Mouse (Mus musculus) retina, embryonic 14.5 days (tissue): ENCODE measurements around the gene Tex29.
"Not testable (repeated sequence)": the region's sequence is repeated elsewhere in the genome, so short reads cannot be mapped to it uniquely, and the experiment has no call there.

Experiments used
- DNase-seq: peaks from one replicate; pipeline ENCODE4 v3.0.0-alpha.2; 2015; ENCODE audit warnings: low spot score

Tex29 gene

DNA sequence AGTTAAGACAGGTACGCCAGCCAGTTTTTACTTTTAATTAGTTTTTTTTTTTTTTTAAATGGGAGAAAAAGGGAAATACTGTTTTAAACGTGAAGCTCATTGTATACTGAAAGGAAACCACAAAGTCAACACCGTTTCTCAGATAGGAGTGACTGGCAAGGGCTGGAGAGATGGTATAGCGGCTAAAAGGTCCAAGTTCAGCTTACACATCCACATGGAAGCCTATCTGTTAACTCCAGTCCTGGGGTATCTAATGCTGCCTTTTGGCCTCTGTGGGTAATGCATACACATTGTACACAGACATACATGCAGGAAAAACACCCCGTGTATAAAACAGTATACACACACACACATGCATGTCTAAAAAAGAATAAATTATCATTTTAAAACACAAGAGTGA is 8.3 kb upstream of the Tex29 start:
- DNase-seq, result no peak

DNA sequence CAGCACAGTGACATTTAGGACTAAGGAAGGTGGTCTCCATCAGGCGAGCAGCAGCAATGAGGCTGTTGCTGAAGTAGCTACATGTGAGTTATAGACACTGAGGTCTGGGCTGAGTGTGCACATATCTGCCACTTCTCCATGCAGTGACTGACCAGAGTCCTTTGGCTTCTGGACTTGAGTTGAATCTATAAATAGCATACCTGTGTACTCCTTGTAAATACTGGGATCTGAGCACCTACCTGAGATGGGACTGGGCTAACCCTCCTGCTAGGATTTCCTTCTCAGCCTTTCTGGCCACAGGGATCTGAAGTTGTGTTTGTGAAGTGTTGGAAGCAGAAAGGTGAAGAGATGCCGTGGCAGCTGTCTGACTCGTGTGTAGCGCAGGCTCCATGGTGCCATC is 7.1 kb upstream of the Tex29 start:
- DNase-seq, result no peak

DNA sequence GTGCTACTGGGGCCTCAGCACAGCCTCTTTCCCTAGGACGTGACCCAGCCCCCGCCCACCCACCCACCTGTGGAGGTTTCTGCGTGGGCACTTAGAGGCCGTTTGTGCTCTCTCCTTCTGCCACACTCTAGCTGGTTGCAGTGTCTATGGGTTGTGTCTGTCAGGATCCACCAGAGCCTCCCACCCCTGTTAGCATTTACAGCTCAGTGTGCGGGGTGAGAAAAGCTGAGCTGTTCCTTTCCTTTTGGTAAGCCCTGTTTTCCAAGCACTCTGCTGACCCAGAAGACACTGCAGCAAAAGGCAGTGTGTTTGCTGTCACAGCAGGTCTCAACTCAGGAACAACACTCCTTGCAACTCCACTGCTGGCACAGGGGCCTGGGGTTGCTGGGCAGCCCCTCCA is 6.1 kb upstream of the Tex29 start:
- no peak for DNase-seq

DNA sequence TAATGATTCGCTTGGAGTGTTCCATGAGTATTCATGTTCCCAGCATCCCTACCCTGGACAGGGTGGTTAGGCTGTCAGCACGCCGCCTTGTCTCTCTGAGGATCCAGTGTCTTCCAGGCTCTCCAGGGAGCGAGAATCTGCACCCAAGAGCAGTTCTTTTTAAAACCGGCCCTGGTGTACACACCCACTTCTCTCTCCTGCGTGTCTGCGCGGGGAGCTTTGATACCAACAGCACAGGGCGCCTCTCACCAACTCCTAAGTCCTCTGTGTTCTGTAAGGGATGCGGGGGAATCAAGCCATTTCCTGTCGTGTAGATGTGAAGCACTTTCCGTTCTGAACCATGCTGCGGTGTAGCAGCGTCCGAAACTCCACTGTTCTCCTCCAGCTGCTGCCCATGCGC is 5.6 kb upstream of the Tex29 start:
- DNase-seq, result no peak

DNA sequence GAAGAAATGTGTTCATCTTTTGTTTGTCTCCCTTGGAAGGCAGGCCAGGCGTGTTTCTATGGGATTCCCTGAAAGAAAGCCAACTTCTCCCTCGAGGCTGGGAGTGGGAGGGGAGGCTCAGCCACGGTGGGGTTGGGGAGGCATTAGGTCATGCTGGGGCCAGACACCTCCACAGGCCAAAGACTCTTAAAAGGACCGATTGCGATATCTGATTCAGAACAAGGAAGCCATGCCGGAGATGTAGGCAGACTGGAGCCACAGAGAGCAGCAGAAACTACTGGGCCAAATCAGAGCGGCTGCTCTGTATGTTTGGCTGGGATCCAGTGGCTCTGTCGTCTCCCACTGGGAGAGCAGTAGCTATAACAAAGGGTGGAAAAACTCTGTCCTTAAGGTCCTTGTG is 1.3 kb downstream of the Tex29 start:
- no peak for DNase-seq

DNA sequence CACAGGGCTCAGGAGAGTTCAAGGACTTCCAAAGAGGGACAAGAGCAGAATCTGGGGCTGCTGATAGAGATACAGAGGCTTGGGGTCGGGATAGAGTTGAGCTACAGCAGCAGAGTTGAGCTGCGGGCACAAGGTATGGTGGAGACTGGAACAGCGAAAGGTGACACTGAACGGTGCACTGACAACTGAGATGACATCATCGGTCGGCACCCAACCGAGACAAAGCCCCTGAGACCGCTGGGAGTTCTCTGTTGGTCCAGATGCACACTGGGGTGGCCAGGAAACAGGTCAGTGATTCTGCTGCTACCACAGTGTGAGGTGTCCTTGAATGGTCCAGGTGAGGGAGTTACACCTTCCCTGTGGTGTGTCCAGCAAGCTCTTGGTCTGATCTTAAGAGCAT is 2.5 kb downstream of the Tex29 start:
- no peak for DNase-seq

DNA sequence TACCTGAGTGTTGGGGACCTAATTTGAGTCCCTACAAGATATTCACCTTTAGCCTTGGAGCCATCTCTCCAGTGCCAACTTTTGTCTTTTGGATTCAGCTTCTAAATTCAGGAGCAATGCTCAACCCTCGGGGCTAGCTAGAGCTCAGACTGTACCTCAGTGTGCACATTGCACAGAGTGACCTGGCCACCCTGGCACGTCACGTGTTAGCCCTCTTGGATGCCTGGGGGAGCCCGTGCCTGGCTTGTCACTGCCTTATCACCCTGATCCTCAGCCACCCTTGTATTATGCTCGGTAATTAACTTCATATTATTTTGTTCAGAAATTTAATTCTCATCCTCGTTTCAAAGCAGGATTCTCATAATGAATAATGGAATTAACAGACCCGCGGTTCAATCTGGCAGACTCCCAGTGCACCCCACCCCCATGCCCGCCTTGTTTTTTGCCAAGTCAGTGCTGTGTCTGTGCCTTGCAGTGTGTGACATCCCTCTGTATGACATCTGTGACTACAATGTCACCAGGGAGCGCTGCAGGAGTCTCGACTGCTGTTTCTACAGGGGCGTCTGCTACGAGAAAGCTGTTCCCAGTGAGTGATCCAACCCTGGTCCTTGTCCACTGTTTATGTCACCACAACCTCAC is 3.5 kb downstream of the Tex29 start:
- no peak for DNase-seq

DNA sequence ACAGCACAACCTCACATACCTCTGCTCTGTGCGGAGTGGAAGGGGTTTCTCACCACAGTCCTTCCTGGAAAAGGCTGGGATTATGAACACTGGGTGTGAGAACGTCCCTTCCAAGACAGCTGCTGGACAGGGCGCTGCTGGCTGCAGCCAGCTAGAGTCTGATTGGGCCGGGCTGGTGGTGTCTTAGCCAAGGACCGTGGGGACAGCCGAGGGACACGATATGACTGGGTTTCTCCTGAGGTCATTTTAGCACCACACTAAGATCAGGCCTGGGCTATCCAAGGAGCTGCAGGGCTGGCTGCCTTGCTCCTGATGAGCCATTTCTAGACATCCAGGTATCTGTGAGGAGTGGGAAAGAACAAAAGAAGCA is 4.0 kb downstream of the Tex29 start:
- no peak for DNase-seq

DNA sequence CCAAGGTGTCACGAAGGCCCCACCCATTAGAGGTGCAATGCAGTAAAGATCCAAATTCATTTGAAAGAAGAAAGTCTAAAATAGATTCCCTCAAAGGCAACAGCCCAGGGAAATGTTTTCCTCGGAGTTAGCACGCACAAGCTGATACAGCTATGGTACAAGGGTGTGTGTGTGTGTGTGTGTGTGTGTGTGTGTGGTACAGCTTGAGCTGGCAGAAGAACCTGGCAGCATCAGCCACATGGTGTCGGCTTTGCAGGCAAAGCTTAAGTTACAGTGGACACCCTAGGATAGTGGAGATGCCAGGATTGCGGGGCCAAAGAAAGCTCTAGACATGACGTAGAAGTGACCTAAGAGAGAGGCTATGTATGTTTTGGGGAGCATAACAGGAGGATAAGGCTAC is 6.5 kb downstream of the Tex29 start:
- DNase-seq, result no peak

DNA sequence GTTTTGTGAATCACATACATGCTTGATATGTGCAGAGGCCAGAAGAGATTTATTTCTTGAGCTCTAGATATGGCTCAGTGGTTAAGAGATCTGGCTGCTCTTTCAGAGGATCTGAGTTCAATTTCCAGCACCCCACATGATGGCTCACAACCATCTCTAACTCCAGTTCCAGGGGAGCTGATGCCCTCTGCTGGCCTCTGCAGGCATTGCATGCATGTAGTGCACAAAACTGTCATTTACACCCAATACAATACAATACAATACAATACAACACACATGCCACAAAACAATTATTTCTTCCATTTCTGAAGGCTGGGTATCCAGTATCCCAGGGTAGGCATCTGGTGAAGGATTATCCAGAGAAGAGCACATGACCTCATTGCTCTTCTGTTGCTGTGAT is 27.6 kb downstream of the Tex29 start:
- no peak for DNase-seq

DNA sequence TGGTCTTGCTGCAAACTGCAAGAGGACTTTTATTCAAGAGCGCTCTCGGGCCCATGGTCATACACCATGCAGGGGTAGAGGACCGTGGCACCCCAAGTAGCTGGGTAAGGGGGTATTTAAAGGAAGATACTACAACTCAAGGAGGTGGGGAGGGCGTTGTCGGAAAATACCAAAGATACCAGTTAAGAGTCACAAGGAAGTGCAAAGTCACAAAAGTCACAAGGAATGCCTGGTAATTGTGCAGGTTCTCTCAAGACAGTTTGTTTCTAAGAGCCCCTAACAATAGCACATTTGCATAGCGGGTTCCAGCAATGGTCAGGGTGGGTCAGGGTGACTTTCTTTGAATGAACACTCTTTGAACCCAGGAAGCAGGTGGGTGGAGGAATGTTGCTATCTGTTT is 34.0 kb downstream of the Tex29 start:
- DNase-seq, result not testable (repeated sequence)

DNA sequence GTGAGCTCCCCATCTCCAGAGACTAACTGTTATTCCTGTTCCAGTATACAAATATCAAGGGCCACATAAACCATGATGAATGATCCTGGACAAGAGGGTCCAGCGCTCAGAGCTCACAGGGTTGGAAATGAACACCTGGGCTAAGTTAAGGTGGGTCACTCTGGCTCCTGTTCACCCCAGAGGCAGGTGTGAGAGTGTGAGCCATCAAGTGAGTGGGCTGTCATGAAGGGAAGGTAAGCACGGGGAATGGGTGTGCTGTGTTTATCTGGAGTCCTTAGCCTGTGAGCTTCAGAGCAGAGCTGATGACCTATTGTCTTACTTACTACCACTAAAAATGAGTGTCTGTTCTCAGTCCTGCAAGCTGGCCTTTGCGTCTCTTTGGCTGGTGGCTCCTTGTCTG is 44.4 kb downstream of the Tex29 start:
- DNase-seq, result no peak

DNA sequence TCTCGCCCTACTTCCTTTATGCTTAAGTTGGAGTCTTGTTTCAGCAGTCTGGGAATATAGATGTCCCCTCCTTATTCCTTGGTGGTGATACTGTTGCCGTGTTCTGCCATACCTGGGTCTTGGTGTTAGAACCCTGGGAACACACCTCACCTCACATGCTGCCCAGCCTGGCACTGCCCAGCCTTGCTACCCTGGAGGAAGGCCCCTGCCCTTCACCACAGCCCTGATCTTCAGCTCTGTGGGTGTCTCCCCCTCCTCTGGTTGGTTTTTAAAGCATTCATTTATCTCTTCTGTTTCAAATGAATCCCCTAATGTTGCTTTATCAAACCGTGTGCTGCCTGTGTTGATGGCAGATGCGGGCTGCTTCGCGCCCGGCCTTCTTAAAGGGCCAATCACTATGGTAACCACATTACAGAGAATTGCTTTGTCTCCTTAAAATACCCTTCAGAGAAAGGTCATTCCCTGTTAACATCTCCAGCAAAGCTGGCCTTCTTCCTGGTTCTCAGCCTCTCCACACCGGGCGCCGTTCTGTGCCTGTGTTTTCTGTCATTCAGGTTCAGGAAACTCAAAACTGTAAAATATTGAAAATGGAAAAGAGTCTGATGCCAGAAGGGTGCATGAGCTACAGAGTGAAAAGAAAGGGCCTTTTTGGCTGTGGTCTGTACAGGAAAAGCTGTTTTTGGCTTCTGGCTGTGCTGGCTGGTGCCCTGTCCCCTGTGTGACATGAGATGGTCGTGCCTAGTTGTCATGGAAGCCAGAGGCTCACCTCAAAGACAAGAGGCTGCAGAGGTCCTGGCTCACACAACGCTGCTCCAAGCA is 45.8 kb downstream of the Tex29 start:
- DNase-seq, result no peak

DNA sequence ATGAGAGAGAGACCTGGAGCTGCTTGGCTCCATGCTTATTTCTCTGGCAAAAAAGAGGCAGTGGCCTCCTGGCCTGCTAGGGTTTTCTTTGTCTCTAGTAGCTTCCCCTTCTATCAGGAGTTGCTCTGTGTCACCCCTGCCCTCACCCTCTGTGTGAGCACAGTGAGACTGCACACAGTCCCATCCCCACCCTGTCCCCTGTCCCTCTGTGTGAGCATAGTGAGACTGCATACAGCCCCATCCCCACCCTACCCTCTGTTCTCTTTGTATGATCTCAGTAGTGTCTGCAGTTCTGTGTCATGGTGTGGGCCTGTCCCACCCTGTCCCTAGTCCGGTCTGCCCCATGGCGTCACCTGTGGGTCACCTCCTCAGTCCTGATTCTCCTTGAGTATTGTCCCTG is 46.5 kb downstream of the Tex29 start:
- DNase-seq, result no peak

DNA sequence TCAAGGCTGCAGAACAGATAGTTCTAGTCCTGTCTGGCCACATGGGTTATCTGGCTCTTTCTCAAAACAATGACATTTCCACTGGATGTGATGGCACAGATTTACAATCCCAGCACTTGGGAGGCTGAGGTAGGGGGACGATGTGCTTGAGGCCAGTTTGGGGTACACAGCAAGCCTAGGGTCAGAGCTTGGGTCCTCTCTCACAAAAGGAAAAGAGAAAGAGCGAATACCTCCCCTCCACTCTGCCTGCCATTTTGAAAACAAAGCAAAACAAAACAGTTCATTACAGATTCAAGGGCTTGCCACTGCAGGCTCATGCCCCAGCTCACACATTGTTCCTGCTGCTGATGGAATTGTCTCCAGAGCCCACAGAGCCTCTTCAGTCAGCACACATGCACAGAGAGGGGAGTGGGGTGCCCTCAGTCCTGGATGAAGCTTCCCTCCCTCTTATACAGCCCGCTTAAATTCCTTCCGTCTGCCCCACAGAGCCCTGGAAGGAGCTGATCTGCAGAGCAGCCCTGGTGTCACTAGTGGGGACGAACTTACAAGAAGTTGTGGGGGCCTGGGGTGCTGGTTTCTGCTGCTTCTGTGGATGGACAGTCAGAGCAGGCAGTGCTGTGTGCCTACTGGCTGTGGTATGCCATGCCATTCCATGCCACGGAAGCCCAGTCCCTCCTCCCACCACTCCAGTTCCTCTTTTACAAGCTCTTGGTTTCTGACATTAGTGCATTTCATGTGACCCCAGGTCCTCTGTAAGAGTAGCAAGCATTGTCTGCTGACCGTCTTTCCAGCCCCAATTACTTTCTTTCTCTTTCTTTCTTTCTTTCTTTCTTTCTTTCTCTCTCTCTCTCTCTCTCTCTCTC is 49.1 kb downstream of the Tex29 start:
- DNase-seq, result no peak

DNA sequence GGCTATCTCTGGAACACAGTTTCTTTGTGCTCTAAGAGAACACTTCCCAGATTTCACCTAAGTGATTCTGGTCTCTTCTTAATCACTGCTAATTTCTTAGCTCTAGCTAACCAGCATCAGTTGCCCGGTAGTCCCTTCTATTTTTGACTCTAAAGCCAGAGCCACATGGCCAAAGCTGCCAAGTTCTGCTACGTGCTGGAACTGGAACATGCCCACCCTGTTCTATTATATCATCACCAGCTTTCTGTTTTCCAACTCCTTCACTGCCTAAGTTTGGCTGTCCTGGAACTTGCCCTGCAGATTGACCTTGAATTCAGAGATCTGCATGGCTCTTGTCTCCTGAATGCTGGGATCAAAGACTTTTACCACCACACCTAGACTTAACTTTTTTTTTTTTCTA is 52.5 kb downstream of the Tex29 start:
- DNase-seq, result no peak

DNA sequence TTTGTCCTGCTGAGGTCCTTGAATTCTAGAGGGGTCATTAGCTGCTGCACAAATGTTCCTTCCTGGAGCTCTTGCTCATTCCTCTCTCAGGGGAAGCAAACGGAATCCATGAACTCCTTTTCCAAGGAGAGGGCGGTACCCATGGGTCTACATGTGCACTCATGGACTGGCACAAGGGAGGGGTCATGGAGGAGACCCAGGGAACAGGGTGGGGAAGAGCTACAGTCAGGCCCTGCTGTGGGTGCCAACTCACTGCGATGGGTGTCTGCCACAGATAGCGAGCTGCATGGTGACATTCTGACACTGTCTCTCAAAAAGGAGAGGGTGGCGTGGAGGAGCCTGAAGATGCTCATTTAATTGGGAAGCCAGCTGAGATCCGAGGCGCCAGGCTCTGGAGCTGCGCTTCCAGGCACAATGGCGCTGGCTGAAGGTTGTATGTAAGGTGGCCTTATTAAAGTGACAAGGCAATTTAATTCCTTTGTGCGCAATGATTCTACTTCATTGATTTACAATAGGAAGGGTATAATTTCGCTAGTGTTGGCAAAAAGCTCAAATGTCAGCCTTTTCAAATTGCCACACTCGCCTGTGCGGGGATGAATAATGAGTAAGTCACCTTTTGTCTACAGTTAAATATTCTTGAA is 55.9 kb downstream of the Tex29 start:
- DNase-seq, result peak; percentile 89

DNA sequence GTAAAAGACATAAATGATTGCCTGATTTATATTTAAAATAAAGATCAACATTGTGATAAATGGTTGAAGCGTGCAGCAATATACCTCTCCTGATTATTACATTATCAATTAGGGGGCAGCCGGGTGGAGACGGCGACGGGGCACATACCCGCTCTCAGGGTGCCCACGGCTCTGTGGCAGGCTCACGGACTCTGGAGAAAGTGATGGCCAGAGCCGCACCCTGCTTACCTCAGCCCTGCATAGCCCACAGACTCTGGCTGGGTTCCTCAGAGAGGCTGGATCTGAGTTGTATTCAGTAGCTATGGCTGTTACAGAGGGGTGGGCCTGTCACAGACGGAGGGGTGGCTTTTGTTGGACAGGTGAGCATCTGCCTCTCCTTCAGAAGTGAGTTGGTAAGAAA is 56.4 kb downstream of the Tex29 start:
- no peak for DNase-seq

DNA sequence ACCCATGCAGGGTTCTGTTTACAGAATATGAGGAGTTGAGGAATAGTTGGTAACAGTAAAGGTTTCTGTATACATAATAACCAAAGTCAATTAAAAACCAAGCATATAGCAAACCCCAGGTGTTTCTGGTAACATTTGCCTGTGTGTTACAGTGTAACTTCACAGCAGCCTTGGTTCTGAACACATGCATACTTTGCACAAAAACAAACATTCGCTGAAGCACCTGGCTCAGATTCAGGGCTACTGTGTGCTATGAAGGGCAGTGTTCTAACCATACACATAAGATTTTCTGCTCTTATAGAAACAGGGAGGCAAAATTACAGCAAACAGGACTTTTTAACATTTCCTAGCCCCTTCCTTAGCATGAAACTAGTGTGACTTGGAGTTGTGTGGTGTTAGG is 58.5 kb downstream of the Tex29 start:
- no peak for DNase-seq
